Comparison of ENCODE assay signal across 1 mouse cellular context in genomic region chr11:51636323-51636684, GRCm38 (mm10).
TF ChIP-seq lines count a peak whose summit lies in the region.

No protein-coding gene starts in this region.

TF ChIP-seq in MEL, 35 proteins besides CTCF, POLR2A, EP300 and RAD21:
- no peak; the same call in 1 of the 2 replicates for TF ChIP-seq SIN3A (IDR thresholded peaks at IDR 0.05; ENCODE audit: low read length)
- no peak for TF ChIP-seq BHLHE40 (IDR thresholded peaks at IDR 0.05; ENCODE audit: borderline replicate concordance, low read depth, low read length)
- TF ChIP-seq TBP (IDR thresholded peaks at IDR 0.05; ENCODE audit: low read depth, low read length), result peak; percentile 61; the same call in 1 of the 2 replicates
- TF ChIP-seq CHD1 (IDR thresholded peaks at IDR 0.05; ENCODE audit: low read depth, low read length), result peak; percentile 87
- TF ChIP-seq NRF1 (IDR thresholded peaks at IDR 0.05; ENCODE audit: insufficient read depth, low read depth, low read length, poor library complexity, severe bottlenecking), result no peak
- TF ChIP-seq JUND (IDR thresholded peaks at IDR 0.05; ENCODE audit: low read depth, low read length), result no peak
- TF ChIP-seq ZNF384 (IDR thresholded peaks at IDR 0.05; ENCODE audit: low read depth, low read length), result no peak
